Mouse (Mus musculus) c-Kit-positive CD71-positive TER-119-positive erythroid progenitor cells, embryonic 14.5 days (primary cell): ENCODE measurements around the gene Gm47289.

Experiments
- DNase-seq: peaks from one replicate; pipeline ENCODE4 v3.0.0-alpha.2; 2013; ENCODE audit warnings: low spot score

Gene Gm47289

GRCm38 (mm10) chr9:119156278-119157201, 2.4 kb upstream of the Gm47289 start, which contains the start of gene Acaa1b:
Gene Acaa1b, minus strand, starts transcription at chr9:119157093.
- DNase-seq: peak; percentile 20

GRCm38 (mm10) chr9:119160689-119161088, 1.7 kb downstream of the Gm47289 start:
- no peak for DNase-seq

- no peak for DNase-seq
Measured at GRCm38 (mm10) chr9:119164743-119165142, 5.8 kb downstream of the Gm47289 start.

GRCm38 (mm10) chr9:119165548-119165947, 6.6 kb downstream of the Gm47289 start:
- DNase-seq: no peak

- DNase-seq: no peak
Measured at GRCm38 (mm10) chr9:119167608-119168007, 8.6 kb downstream of the Gm47289 start.

GRCm38 (mm10) chr9:119179292-119179691, 20.3 kb downstream of the Gm47289 start:
- DNase-seq: no peak

- DNase-seq: no peak
Measured at GRCm38 (mm10) chr9:119181241-119181728, 22.3 kb downstream of the Gm47289 start.

- peak; percentile 29 for DNase-seq
Measured at GRCm38 (mm10) chr9:119192202-119192990, 33.4 kb downstream of the Gm47289 start.

- no peak for DNase-seq
Measured at GRCm38 (mm10) chr9:119199151-119199861, 40.3 kb downstream of the Gm47289 start.

- no peak for DNase-seq
Measured at GRCm38 (mm10) chr9:119201653-119202052, 42.7 kb downstream of the Gm47289 start.

GRCm38 (mm10) chr9:119203617-119204016, 44.7 kb downstream of the Gm47289 start:
- no peak for DNase-seq

GRCm38 (mm10) chr9:119205756-119206155, 46.8 kb downstream of the Gm47289 start:
- no peak for DNase-seq

- DNase-seq: no peak
Measured at GRCm38 (mm10) chr9:119206666-119207065, 47.7 kb downstream of the Gm47289 start.

GRCm38 (mm10) chr9:119207113-119207512, 48.2 kb downstream of the Gm47289 start:
- no peak for DNase-seq

GRCm38 (mm10) chr9:119208998-119209397, 50.0 kb downstream of the Gm47289 start, which contains the start of gene Slc22a13:
Gene Slc22a13, minus strand, starts transcription at chr9:119209098.
- DNase-seq: no peak
